Mouse (Mus musculus) neural tube, embryonic 12.5 days (tissue): ENCODE measurements around the gene Ppp6r3. TPM values are rescaled to one million over a fixed set of nuclear protein-coding genes. Genes with fewer than 3 reads are reported as not detected.

Experiments
- ATAC-seq: fragments of 200-750 bp; cut with Nextera tagmentation; 2 replicates; pipeline ENCODE4 v1.8.0; 2017; ENCODE audit warnings: low read depth, mild to moderate bottlenecking, moderate TSS enrichment, moderate library complexity; ENCODE audit not compliant: low FRiP score
- H3K27ac ChIP-seq: fragments of 300-500 bp; sonication (generic); 2 replicates; pipeline ENCODE4 v1.5.1; 2016
- H3K27me3 ChIP-seq: fragments of 300-500 bp; sonication (generic); replicated peaks from 2 replicates; pipeline ENCODE4 v1.6.1; 2016; ENCODE audit warnings: mild to moderate bottlenecking
- H3K36me3 ChIP-seq: fragments of 300-500 bp; sonication (generic); 2 replicates; pipeline ENCODE4 v1.6.1; 2016; ENCODE audit warnings: mild to moderate bottlenecking
- H3K4me1 ChIP-seq: fragments of 300-500 bp; sonication (generic); 2 replicates; pipeline ENCODE4 v1.6.1; 2016
- H3K4me2 ChIP-seq: fragments of 300-500 bp; sonication (generic); replicated peaks from 2 replicates; pipeline ENCODE4 v1.6.1; 2016; ENCODE audit warnings: mild to moderate bottlenecking
- H3K4me3 ChIP-seq: fragments of 300-500 bp; sonication (generic); 2 replicates; pipeline ENCODE4 v1.5.1; 2016
- H3K9ac ChIP-seq: fragments of 300-500 bp; sonication (generic); 2 replicates; pipeline ENCODE4 v1.6.1; 2016; ENCODE audit warnings: mild to moderate bottlenecking
- H3K9me3 ChIP-seq: fragments of 300-500 bp; sonication (generic); 2 replicates; pipeline ENCODE4 v1.6.1; 2016; ENCODE audit warnings: mild to moderate bottlenecking
- WGBS: fragments of 180-500 bp; shearing (Covaris S2); methylation state at CpG from one replicate; pipeline ENCODE4 v1.1.7; 2016; 5-methylcytosine and 5-hydroxymethylcytosine counted together
- polyA plus RNA-seq: library from polyadenylated mRNA; unstranded; fragments of >200 nt; fragmentation: Nextera tagmentation; extraction: Ambion mirVana; gene quantifications from 2 replicates; pipeline ENCODE4 v1.2.1, GENCODE M21; 2016

The Ppp6r3 gene
- polyA plus RNA-seq, 1 experiment from 2014 or later = 74.0 TPM

DNA sequence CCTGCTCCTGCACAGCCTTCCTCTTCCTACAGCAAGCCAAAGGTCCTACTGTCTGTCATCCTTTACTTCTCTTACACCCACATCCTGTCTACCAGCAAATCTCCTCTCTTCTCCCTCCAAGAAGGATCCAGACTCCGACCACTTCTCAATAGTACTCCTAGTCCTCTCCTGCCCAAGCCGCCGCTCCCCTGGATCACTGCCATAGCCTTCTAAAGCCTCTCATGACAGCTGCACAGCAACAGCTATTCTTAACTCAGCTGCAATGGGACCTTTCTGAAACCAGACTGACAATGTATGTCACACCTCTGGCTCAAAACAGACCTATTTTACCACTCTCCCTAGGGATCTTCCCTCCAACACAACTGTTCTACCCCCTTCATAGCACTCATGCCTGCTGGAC is 11.2 kb downstream of the Ppp6r3 start:
- no peak overlapping the region for H3K4me2 ChIP-seq
- WGBS = 95% methylated on average over 3 of the region's 3 CpGs
- H3K9me3 ChIP-seq = 0 out of 2 replicates have a peak, but pooled peaks cover 4% of the 10 kb centered on the region
- ATAC-seq = no peak
- H3K9ac ChIP-seq = no peak overlapping the region
- no peaks in the 10 kb centered on the region for H3K27me3 ChIP-seq
- peaks cover 15% of the 10 kb centered on the region; the same call in 1 of the 2 replicates for H3K36me3 ChIP-seq
- H3K4me1 ChIP-seq = 0 out of 2 replicates have a peak, but pooled peaks cover 3% of the 10 kb centered on the region
- H3K4me3 ChIP-seq = no peak overlapping the region
- no peak overlapping the region for H3K27ac ChIP-seq

DNA sequence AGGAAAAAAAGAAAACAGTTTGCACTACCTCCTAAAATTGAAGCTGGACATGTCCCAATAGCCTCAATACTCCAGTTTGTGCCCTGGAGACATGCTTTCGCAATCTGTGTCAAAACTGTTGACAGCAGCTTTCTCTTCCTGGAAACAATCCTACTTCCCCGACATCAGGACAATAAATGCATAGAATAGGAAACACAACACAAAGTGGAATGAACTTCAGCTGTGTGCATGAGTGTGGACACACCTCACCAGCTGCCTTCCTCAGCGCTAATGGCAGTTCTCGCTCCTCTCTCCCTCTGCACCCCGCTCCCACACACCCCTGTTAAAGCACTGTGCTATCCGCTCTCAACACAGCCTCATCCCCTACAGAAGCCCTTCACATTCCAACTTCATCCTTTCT is 12.8 kb downstream of the Ppp6r3 start:
- H3K27ac ChIP-seq = no peak overlapping the region

DNA sequence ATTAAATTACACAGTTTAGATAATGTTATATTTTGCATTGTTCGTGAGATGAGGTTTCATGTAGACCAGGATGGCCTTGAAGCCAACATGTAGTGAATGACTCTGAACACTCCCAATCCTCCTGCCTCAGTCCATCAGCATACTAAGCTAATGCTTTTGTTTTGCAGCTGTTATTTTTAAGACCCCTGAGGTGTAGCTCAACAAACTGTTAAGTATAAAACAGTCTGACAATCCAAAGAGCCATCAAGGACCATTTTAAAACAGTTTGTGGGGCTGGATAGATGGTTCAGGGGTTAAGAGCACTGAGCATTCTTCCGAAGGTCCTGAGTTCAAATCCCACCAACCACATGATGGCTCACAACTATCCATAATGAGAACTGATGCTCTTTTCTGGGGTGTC is 13.3 kb downstream of the Ppp6r3 start:
- Histone ChIP-seq H3K9me3 (0 out of 2 replicates have a peak, but pooled peaks cover 11% of the 10 kb centered on the region), H3K27me3 (no peaks in the 10 kb centered on the region), H3K4me3 (no peak overlapping the region), H3K27ac (no peak overlapping the region), H3K9ac (no peak overlapping the region), H3K4me1 (0 out of 2 replicates have a peak, but pooled peaks cover 3% of the 10 kb centered on the region), H3K4me2 (no peak overlapping the region), H3K36me3 (peaks cover 15% of the 10 kb centered on the region; the same call in 1 of the 2 replicates)
- ATAC-seq = no peak
- WGBS = 98% methylated on average over 2 of the region's 2 CpGs

More for the DNA sequence above, 12.8 kb downstream of the Ppp6r3 start:
- no peak overlapping the region for H3K9ac ChIP-seq
- H3K27me3 ChIP-seq = no peaks in the 10 kb centered on the region
- H3K36me3 ChIP-seq = peaks cover 15% of the 10 kb centered on the region; the same call in 1 of the 2 replicates
- H3K4me1 ChIP-seq = 0 out of 2 replicates have a peak, but pooled peaks cover 3% of the 10 kb centered on the region
- 96% methylated on average over 6 of the region's 6 CpGs for WGBS
- no peak for ATAC-seq
- H3K9me3 ChIP-seq = 0 out of 2 replicates have a peak, but pooled peaks cover 11% of the 10 kb centered on the region
- H3K4me2 ChIP-seq = no peak overlapping the region
- no peak overlapping the region for H3K4me3 ChIP-seq

DNA sequence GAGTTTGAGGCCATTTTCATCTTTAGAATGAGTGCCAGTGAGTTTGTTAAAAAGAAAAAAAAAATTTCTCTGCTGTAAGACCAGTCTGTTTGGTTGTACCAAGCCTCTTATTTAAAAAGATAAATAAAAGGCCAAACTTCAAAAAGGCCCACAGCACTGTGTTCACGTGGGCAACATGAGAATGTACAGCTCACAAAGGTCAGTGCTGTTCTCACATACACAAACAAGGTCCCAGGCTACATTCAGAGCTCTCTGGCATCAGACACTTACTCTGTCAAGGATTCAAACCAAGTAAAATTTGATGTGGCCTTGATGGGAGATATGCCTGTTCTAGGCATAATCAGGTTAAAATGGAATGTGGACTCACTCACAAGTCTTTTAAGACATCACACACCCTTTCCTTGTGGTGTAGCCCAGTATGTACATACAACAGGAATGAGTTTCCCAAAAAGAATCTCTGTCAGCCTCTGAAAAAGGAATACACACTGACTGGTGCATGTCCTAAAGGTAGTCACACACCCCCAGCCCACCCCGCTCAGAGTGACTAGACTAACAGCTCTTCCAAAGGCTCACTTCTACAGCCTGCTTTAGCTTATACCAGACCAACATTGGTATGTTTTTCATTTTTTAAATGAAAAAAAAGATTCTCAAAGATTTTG is 19.3 kb downstream of the Ppp6r3 start:
- no peak overlapping the region for H3K4me2 ChIP-seq
- H3K27ac ChIP-seq = no peak overlapping the region
- H3K4me1 ChIP-seq = no peaks in the 10 kb centered on the region
- H3K4me3 ChIP-seq = no peak overlapping the region
- 95% methylated on average over 2 of the region's 2 CpGs for WGBS
- H3K36me3 ChIP-seq = 0 out of 2 replicates have a peak, but pooled peaks cover 10% of the 10 kb centered on the region
- H3K9ac ChIP-seq = no peak overlapping the region
- no peaks in the 10 kb centered on the region for H3K27me3 ChIP-seq
- 0 out of 2 replicates have a peak, but pooled peaks cover 11% of the 10 kb centered on the region for H3K9me3 ChIP-seq
- no peak for ATAC-seq

DNA sequence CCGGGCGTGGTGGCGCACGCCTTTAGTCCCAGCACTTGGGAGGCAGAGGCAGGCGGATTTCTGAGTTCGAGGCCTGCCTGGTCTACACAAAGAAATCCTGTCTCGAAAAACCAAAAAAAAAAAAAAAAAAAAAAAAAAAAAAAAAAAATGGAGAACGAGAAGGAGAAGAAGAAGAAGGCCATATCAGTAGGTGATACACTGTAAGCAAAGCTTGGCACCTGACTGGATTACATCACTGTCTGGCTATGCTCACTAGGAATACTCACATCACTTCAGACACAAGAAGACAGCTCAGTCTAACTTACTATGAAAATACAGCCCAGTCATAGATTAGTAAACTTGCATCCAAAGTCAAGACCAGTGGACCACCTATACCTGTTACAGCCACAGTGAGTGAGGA is 20.8 kb downstream of the Ppp6r3 start:
- no peak overlapping the region for H3K4me3 ChIP-seq
- H3K9ac ChIP-seq = no peak overlapping the region
- no peak for ATAC-seq
- H3K27ac ChIP-seq = no peak overlapping the region
- H3K4me1 ChIP-seq = no peaks in the 10 kb centered on the region
- no peak overlapping the region for H3K4me2 ChIP-seq
- WGBS = 95% methylated on average over 8 of the region's 8 CpGs
- H3K36me3 ChIP-seq = 0 out of 2 replicates have a peak, but pooled peaks cover 2% of the 10 kb centered on the region
- 0 out of 2 replicates have a peak, but pooled peaks cover 9% of the 10 kb centered on the region for H3K9me3 ChIP-seq
- H3K27me3 ChIP-seq = no peaks in the 10 kb centered on the region

DNA sequence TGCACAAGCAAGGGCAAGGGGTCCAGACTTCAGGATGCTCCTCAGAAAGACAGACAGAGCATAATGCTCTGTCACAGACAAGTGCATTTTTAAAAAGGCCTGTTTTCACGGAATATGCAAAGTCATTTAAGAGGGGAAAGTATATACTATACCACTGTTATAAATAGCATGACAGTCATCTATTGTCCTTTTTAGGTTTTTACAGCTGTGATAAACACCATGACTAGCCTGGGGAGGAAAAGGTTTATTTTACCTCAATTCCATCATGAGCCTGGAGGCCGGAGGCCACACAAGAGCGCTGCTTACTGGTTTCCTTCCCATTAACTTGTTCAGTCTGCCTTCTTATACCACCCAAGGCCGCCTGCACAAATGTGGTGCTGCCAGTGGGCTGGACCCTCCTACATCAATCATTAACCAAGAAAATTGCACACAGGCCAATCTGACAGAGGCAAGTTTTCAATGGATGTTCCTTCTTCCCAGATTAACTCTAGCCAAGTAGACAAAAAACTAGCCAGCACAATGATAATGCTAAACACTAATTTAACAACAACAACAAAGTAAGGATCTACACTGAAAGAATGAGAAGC is 23.9 kb downstream of the Ppp6r3 start:
- no peak overlapping the region for H3K9ac ChIP-seq
- no peak for ATAC-seq
- H3K4me3 ChIP-seq = no peak overlapping the region
- peaks cover 3% of the 10 kb centered on the region; the same call in 1 of the 2 replicates for H3K36me3 ChIP-seq
- WGBS = 33% methylated on average over 4 of the region's 4 CpGs
- H3K4me1 ChIP-seq = no peaks in the 10 kb centered on the region
- no peak overlapping the region for H3K4me2 ChIP-seq
- no peaks in the 10 kb centered on the region for H3K27me3 ChIP-seq
- H3K27ac ChIP-seq = no peak overlapping the region
- H3K9me3 ChIP-seq = no peaks in the 10 kb centered on the region

DNA sequence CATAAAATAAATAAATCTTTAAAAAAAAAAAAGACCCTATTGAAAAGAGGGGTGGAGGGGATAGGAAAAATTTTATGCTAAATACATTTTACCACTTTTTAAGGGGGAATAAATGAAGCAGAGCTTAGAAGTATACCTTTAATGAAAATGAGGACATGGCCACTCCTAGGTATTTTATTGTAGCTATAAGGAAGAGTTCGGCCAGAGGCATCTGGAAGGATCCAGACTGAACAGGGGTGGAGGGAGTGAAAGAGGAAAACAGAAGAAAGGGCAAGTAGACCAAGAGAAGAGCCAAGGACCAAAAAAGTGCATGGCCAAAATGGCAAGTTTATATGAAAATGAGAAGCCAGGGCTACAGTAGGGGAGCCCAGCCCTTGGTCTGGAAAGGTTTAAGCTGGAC is 25.4 kb downstream of the Ppp6r3 start:
- Histone ChIP-seq H3K4me3 (no peak overlapping the region), H3K27ac (no peak overlapping the region), H3K9ac (no peak overlapping the region), H3K4me1 (no peaks in the 10 kb centered on the region), H3K9me3 (no peaks in the 10 kb centered on the region), H3K36me3 (peaks cover 3% of the 10 kb centered on the region; the same call in 1 of the 2 replicates), H3K27me3 (no peaks in the 10 kb centered on the region), H3K4me2 (no peak overlapping the region)
- WGBS = 90% methylated on average over 1 of the region's 1 CpGs
- ATAC-seq = no peak

DNA sequence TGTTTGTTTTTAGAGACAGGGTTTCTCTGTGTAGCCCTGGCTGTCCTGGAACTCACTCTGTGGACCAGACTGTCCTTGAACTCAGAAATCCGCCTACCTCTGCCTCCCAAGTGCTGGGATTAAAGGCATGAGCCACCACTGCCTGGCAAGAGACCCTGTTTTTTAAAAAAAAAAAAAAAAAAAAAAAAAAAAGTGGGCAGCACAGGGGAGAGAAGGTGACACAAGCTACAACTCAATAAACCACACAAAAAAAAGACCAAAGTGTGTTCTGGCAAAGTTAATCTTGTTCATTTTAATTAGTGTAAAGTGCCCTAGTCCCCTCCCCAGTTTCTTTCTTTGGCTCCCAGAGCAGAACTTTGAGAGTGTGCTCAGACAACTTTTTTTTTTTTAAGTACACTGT is 26.3 kb downstream of the Ppp6r3 start:
- H3K36me3 ChIP-seq = peaks cover 3% of the 10 kb centered on the region; the same call in 1 of the 2 replicates
- 76% methylated on average over 1 of the region's 1 CpGs for WGBS

DNA sequence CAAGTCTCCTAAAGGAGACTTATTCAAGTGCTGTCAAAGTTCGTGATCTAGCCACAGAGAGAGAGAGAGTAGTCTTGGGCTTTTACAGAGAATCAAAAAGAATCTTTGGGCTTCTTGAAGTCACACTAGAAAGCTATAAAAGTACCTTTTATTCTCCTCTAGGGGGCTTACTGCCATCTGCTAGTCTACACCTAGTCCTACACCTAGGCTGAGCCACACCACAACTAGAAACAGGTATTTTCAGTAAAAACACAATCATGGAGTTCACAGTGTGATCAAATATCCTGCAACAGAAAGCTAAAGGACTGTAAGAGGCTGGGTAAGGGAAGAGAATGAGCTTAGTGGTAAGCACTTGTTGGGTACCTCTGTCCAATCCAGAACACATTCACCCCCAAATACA is 27.2 kb downstream of the Ppp6r3 start:
- H3K4me1 ChIP-seq = no peaks in the 10 kb centered on the region
- H3K9me3 ChIP-seq = no peaks in the 10 kb centered on the region
- ATAC-seq = no peak
- H3K9ac ChIP-seq = no peak overlapping the region
- H3K27me3 ChIP-seq = no peaks in the 10 kb centered on the region
- no peak overlapping the region for H3K4me2 ChIP-seq
- H3K4me3 ChIP-seq = no peak overlapping the region
- 100% methylated on average over 1 of the region's 1 CpGs for WGBS
- H3K27ac ChIP-seq = no peak overlapping the region
- peaks cover 5% of the 10 kb centered on the region; the same call in 1 of the 2 replicates for H3K36me3 ChIP-seq

More for the DNA sequence above, 26.3 kb downstream of the Ppp6r3 start:
- Histone ChIP-seq H3K27me3 (no peaks in the 10 kb centered on the region), H3K4me2 (no peak overlapping the region), H3K9me3 (no peaks in the 10 kb centered on the region), H3K27ac (no peak overlapping the region), H3K4me3 (no peak overlapping the region), H3K9ac (no peak overlapping the region), H3K4me1 (no peaks in the 10 kb centered on the region)
- no peak for ATAC-seq

DNA sequence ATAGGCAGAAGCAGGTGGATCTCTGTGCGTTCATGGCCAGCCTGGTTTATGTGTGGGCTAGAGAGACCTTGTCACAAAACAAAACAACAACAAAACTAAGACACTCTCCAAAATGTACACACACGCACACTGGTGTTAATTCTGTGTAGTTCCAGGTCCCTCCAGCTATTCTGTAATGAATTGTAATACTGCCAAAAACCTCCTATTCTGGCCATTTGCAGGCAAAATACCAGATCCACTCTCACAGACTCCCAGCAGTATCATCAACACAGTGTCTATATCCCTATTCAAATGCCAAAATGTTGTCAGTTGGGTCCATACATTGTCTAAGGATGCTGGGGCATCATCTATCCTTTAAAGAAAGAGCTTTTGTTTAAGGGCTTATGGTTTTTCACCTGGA is 30.6 kb downstream of the Ppp6r3 start:
- Histone ChIP-seq H3K27me3 (no peaks in the 10 kb centered on the region), H3K4me2 (no peak overlapping the region), H3K4me3 (no peak overlapping the region), H3K4me1 (no peaks in the 10 kb centered on the region), H3K9me3 (no peaks in the 10 kb centered on the region), H3K27ac (no peak overlapping the region), H3K9ac (no peak overlapping the region), H3K36me3 (peaks cover 16% of the 10 kb centered on the region; the same call in 1 of the 2 replicates)
- no peak for ATAC-seq
- 94% methylated on average over 2 of the region's 2 CpGs for WGBS

DNA sequence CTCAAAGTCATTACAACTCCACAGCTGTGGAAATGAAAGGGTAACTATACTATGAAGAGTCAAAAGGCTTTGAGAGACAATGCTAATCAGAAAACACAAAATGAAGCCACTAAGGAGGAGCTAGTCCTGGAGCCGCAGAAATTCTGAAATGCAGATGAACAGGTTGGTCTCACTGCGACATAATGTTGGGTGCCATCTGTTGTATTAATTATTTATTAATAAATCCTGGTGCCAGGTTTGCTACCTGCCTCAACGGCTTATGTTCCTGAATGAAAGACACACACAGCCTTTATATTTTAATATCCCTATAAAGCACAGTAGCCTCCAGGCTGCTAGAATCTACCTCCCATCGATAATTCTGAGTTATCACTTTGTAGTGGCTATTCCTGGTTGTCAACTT is 33.0 kb downstream of the Ppp6r3 start:
- no peaks in the 10 kb centered on the region for H3K4me1 ChIP-seq
- no peaks in the 10 kb centered on the region for H3K9me3 ChIP-seq
- H3K27me3 ChIP-seq = no peaks in the 10 kb centered on the region
- WGBS = 89% methylated on average over 4 of the region's 4 CpGs
- H3K4me2 ChIP-seq = no peak overlapping the region
- no peak for ATAC-seq
- H3K27ac ChIP-seq = no peak overlapping the region
- H3K9ac ChIP-seq = no peak overlapping the region
- peaks cover 14% of the 10 kb centered on the region; the same call in 1 of the 2 replicates for H3K36me3 ChIP-seq
- no peak overlapping the region for H3K4me3 ChIP-seq

DNA sequence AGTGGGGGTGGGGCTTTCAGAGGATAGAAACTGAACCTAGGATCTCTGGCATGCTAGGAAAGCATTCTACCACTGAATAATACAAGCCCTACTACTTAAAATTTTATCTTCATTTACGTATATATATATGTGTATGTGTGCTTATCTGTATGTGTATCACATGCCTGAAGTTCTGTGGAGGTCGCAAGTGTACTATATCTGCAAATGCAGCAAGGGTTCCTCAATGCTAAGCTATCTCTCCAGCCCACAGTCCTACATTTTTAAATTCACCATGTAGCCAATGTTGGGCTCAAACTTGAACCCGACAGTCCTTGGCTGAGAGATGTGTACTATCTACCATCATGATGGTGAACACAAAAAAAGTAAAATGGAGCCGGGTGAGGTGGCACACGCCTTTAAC is 34.6 kb downstream of the Ppp6r3 start:
- Histone ChIP-seq H3K36me3 (peaks cover 13% of the 10 kb centered on the region; the same call in 1 of the 2 replicates), H3K27me3 (no peaks in the 10 kb centered on the region), H3K9ac (no peak overlapping the region), H3K4me3 (no peak overlapping the region), H3K4me2 (no peak overlapping the region), H3K9me3 (no peaks in the 10 kb centered on the region), H3K27ac (no peak overlapping the region), H3K4me1 (no peaks in the 10 kb centered on the region)
- no peak for ATAC-seq
- WGBS = 93% methylated on average over 5 of the region's 5 CpGs
